Mouse (Mus musculus) heart, adult 2 months (tissue): Measurements from ENCODE around the gene Rap1b. TPM values are rescaled to one million over a fixed set of nuclear protein-coding genes. Genes with fewer than 3 reads are reported as not detected.

Experiments used
- DNase-seq, 2 experiments: peaks; one replicate each; pipeline ENCODE4 v3.0.0; 2021
- H3K27ac ChIP-seq: fragments of 200-600 bp; 2 replicates; pipeline ENCODE4 v1.8.1; 2022
- H3K27me3 ChIP-seq: fragments of 200-500 bp; 2 replicates; pipeline ENCODE4 v1.6.1; 2012; ENCODE audit warnings: mild to moderate bottlenecking, low read length, inconsistent platforms, mixed read lengths; ENCODE audit not compliant: control insufficient read depth, insufficient read depth
- H3K36me3 ChIP-seq: fragments of 200-500 bp; 2 replicates; pipeline ENCODE4 v1.6.1; 2012; ENCODE audit warnings: low read length, inconsistent platforms; ENCODE audit not compliant: control insufficient read depth, insufficient read depth
- H3K4me1 ChIP-seq: fragments of 200-500 bp; 2 replicates; pipeline ENCODE4 v1.6.1; 2011; ENCODE audit warnings: low read length; ENCODE audit not compliant: control insufficient read depth, insufficient read depth
- H3K4me3 ChIP-seq: fragments of 200-600 bp; 2 replicates; pipeline ENCODE4 v1.8.1; 2022
- H3K79me2 ChIP-seq: fragments of 200-500 bp; replicated peaks from 2 replicates; pipeline ENCODE4 v1.6.1; 2012; ENCODE audit warnings: mild to moderate bottlenecking, inconsistent platforms, low read length, moderate library complexity, mixed read lengths; ENCODE audit not compliant: control insufficient read depth, insufficient read depth
- H3K9ac ChIP-seq: fragments of 200-500 bp; 2 replicates; pipeline ENCODE4 v1.6.1; 2012; ENCODE audit warnings: low read depth, mild to moderate bottlenecking, control low read depth, inconsistent platforms, low read length, mixed read lengths
- CTCF ChIP-seq: fragments of 200-600 bp; IDR thresholded peaks from 2 replicates; pipeline ENCODE4 v1.8.1; 2022; ENCODE audit warnings: antibody characterized with exemption, mild to moderate bottlenecking, moderate library complexity
- EP300 ChIP-seq: fragments of 200-500 bp; IDR thresholded peaks from 2 replicates; pipeline ENCODE4 v1.6.1; 2011; ENCODE audit warnings: low read depth, low read length, control low read depth; ENCODE audit not compliant: insufficient read depth
- POLR2A ChIP-seq: fragments of 200-500 bp; IDR thresholded peaks from 2 replicates; pipeline ENCODE4 v1.6.1; 2011; ENCODE audit warnings: mild to moderate bottlenecking, low read depth, low read length, control low read depth; ENCODE audit not compliant: insufficient read depth
- WGBS: fragments of 180-500 bp; shearing (Covaris S2); methylation state at CpG from one replicate; pipeline ENCODE4 v1.1.7; 2018; 5-methylcytosine and 5-hydroxymethylcytosine counted together
- intact Hi-C: fragments of 180-260 bp; cut with DNase I; formaldehyde crosslinking; loops from one replicate; pipeline ENCODE4 v1.15.1; 2025
- polyA plus RNA-seq: library from polyadenylated mRNA; depleted of rRNA; stranded (reverse); fragments of >200 nt; gene quantifications from 2 replicates; pipeline ENCODE4 v1.2.3, GENCODE M21; 2012
- total RNA-seq, 2 experiments: library from RNA; stranded (reverse); gene quantifications; 2 replicates each; pipeline ENCODE4 v1.2.3; 2021

The Rap1b gene
- total and polyA plus RNA-seq, 3 experiments, result 23.4 to 53.4 (median 48.0) TPM

DNA sequence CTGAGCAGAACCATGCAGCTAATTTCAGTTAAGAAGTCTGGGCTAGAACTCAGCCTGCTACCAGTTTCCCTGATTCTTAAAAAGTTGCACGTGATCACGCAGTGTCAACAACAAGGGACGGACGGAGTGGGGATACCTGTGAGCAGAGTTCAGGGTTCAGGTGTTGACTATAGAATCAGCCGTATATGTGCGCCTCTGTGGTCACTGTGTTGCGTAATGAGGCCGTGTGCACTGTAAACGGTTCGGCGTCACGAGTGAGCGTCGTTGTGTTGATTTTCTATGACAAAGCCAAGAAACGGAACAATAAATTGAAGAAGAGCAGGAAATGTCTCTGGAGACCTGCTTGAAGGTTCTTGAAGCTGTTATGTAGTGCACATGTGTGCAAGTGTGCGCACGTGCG lies 30.6 kb upstream of the Rap1b start:
- intact Hi-C loops, result no loop called here

GRCm38 (mm10) chr10:117874936-117875335 lies 29.1 kb upstream of the Rap1b start:
- WGBS, result 86% methylated on average over 10 of the region's 10 CpGs

More for the DNA sequence above, 30.6 kb upstream of the Rap1b start:
- 86% methylated on average over 18 of the region's 18 CpGs for WGBS
- no peaks in the 10 kb centered on the region for H3K36me3 ChIP-seq
- H3K4me3 ChIP-seq, result no peak overlapping the region
- H3K79me2 ChIP-seq, result no peaks in the 10 kb centered on the region
- H3K27ac ChIP-seq, result no peak overlapping the region
- no peaks in the 10 kb centered on the region for H3K27me3 ChIP-seq
- no peak overlapping the region for H3K9ac ChIP-seq
- H3K4me1 ChIP-seq, result no peaks in the 10 kb centered on the region
- TF ChIP-seq POLR2A (no peak), EP300 (no peak), CTCF (no peak)
- no peak for DNase-seq

GRCm38 (mm10) chr10:117873952-117874351 lies 28.1 kb upstream of the Rap1b start:
- TF ChIP-seq CTCF, result no peak
- TF ChIP-seq POLR2A, result no peak
- Histone ChIP-seq H3K36me3 (no peaks in the 10 kb centered on the region), H3K4me3 (no peak overlapping the region), H3K27me3 (no peaks in the 10 kb centered on the region), H3K27ac (no peak overlapping the region), H3K4me1 (peaks cover 3% of the 10 kb centered on the region; the same call in 1 of the 2 replicates), H3K79me2 (no peaks in the 10 kb centered on the region), H3K9ac (no peak overlapping the region)
- 54% methylated on average over 4 of the region's 4 CpGs for WGBS
- intact Hi-C loops, result no loop called here
- no peak for DNase-seq

More at GRCm38 (mm10) chr10:117874936-117875335, 29.1 kb upstream of the Rap1b start:
- H3K79me2 ChIP-seq, result no peaks in the 10 kb centered on the region
- H3K36me3 ChIP-seq, result no peaks in the 10 kb centered on the region
- no peak for DNase-seq
- H3K4me3 ChIP-seq, result no peak overlapping the region
- H3K4me1 ChIP-seq, result peaks cover 3% of the 10 kb centered on the region; the same call in 1 of the 2 replicates
- intact Hi-C loops, result no loop called here
- H3K27me3 ChIP-seq, result no peaks in the 10 kb centered on the region
- no peak for TF ChIP-seq CTCF
- no peak for TF ChIP-seq POLR2A
- no peak for TF ChIP-seq EP300
- H3K27ac ChIP-seq, result no peak overlapping the region
- no peak overlapping the region for H3K9ac ChIP-seq

- no peak overlapping the region for H3K4me3 ChIP-seq
- DNase-seq, result no peak
- peaks cover 3% of the 10 kb centered on the region; the same call in 1 of the 2 replicates for H3K4me1 ChIP-seq
- H3K36me3 ChIP-seq, result no peaks in the 10 kb centered on the region
- no peaks in the 10 kb centered on the region for H3K79me2 ChIP-seq
- no peaks in the 10 kb centered on the region for H3K27me3 ChIP-seq
- H3K27ac ChIP-seq, result no peak overlapping the region
- no peak overlapping the region for H3K9ac ChIP-seq
- intact Hi-C loops, result no loop called here
- WGBS, result 54% methylated on average over 10 of the region's 10 CpGs
- TF ChIP-seq POLR2A (no peak), CTCF (no peak), EP300 (no peak)
Measured at GRCm38 (mm10) chr10:117872468-117872867, 26.6 kb upstream of the Rap1b start.

GRCm38 (mm10) chr10:117867301-117867700 lies 21.5 kb upstream of the Rap1b start:
- no peak for DNase-seq

DNA sequence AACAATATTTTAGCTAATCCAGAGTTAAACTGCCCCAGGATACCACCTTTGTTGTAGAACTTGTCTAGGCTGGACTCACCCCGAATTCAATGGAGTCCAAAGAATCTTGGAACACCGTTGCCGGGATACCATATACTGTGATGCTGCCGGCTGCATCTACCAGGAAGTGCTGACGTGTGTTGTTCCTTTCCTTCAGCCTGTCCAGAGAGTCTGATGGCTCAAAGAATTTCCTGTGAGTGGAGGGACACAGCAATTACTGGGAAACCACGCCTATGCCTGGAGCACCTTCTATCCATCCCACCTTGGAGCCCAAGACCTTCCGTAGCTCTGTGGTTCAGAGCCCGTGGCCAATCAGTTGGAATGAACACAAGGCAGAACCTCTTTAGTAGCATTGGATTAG lies 20.8 kb upstream of the Rap1b start:
- Histone ChIP-seq H3K4me1 (peaks cover 3% of the 10 kb centered on the region; the same call in 1 of the 2 replicates), H3K36me3 (no peaks in the 10 kb centered on the region), H3K9ac (no peak overlapping the region), H3K27ac (no peak overlapping the region), H3K4me3 (no peak overlapping the region), H3K79me2 (no peaks in the 10 kb centered on the region), H3K27me3 (no peaks in the 10 kb centered on the region)
- intact Hi-C loops, result no loop called here
- WGBS, result 48% methylated on average over 8 of the region's 8 CpGs
- DNase-seq, result peak in 1 of 2 experiments; percentile 20
- no peak for TF ChIP-seq EP300
- no peak for TF ChIP-seq POLR2A
- TF ChIP-seq CTCF, result no peak

More at GRCm38 (mm10) chr10:117867301-117867700, 21.5 kb upstream of the Rap1b start:
- H3K36me3 ChIP-seq, result no peaks in the 10 kb centered on the region
- peaks cover 3% of the 10 kb centered on the region; the same call in 1 of the 2 replicates for H3K4me1 ChIP-seq
- H3K27me3 ChIP-seq, result no peaks in the 10 kb centered on the region
- H3K9ac ChIP-seq, result no peak overlapping the region
- intact Hi-C loops, result no loop called here
- TF ChIP-seq CTCF (no peak), POLR2A (no peak), EP300 (no peak)
- 73% methylated on average over 3 of the region's 3 CpGs for WGBS
- no peaks in the 10 kb centered on the region for H3K79me2 ChIP-seq
- no peak overlapping the region for H3K27ac ChIP-seq
- no peak overlapping the region for H3K4me3 ChIP-seq
